In genomic region chr3:41090839-41091238, GRCm38 (mm10) we compare ENCODE assay signal across 19 mouse cellular contexts.
"Had no signal": no experiment of that assay in that cellular context is flagged by ENCODE, and none has a peak within 500 bp of the region (broad histone marks: within the 10 kb centered on the region; RNA-seq: fewer than 3 reads in every experiment).

No protein-coding gene starts in this region.

- H3K9ac ChIP-seq: liver, embryonic 12.5 days; liver, embryonic 14.5 days; lung, embryonic 15.5 days; midbrain, embryonic 13.5 days; midbrain, embryonic 15.5 days; neural tube, embryonic 12.5 days had no signal

- H3K4me2 ChIP-seq: liver, embryonic 12.5 days; lung, embryonic 15.5 days; midbrain, embryonic 11.5 days; midbrain, embryonic 13.5 days; midbrain, embryonic 15.5 days; neural tube, embryonic 12.5 days had no signal

- H3K27ac ChIP-seq: liver, embryonic 12.5 days; liver, embryonic 14.5 days; lung, embryonic 15.5 days; midbrain, embryonic 13.5 days; midbrain, embryonic 15.5 days; neural tube, embryonic 12.5 days had no signal

- H3K4me3 ChIP-seq: liver, embryonic 12.5 days; lung, embryonic 15.5 days; midbrain, embryonic 13.5 days; midbrain, embryonic 15.5 days; neural tube, embryonic 12.5 days had no signal

- H3K9me3 ChIP-seq: liver, embryonic 12.5 days; lung, embryonic 15.5 days; midbrain, embryonic 13.5 days; midbrain, embryonic 15.5 days; neural tube, embryonic 12.5 days had no signal

- H3K27me3 ChIP-seq: liver, embryonic 12.5 days; lung, embryonic 15.5 days; midbrain, embryonic 13.5 days; midbrain, embryonic 15.5 days; neural tube, embryonic 12.5 days had no signal

- DNase-seq: lung, adult 2 months; lung, postnatal 14 days; lung, postnatal 36 days; retina, postnatal 1 day; right cerebral cortex, adult 18-20 months; right cerebral cortex, postnatal 25 days; right cerebral cortex, postnatal 4 days; spleen, adult 18-20 months; thymus, adult 2 months; thymus, postnatal 25 days; thymus, postnatal 4 days had no signal

- ATAC-seq: liver, embryonic 12.5 days; lung, postnatal 0 days; midbrain, embryonic 13.5 days; midbrain, embryonic 15.5 days had no signal

- H3K4me1 ChIP-seq: liver, embryonic 12.5 days; lung, embryonic 15.5 days; midbrain, embryonic 13.5 days; midbrain, embryonic 15.5 days; neural tube, embryonic 12.5 days had no signal

- H3K36me3 ChIP-seq: liver, embryonic 12.5 days; lung, embryonic 15.5 days; midbrain, embryonic 13.5 days; midbrain, embryonic 15.5 days; neural tube, embryonic 12.5 days had no signal
